Comparison of ENCODE assay signal across 27 mouse cellular contexts in genomic region chr2:101416702-101417101, GRCm38 (mm10).
DNase-seq lines count a peak whose midpoint lies in the region; ATAC-seq lines count a peak whose summit lies in the region.
"Had no signal": no experiment of that assay in that cellular context is flagged by ENCODE, and none has a peak within 500 bp of the region (broad histone marks: within the 10 kb centered on the region; RNA-seq: fewer than 3 reads in every experiment).

No protein-coding gene starts in this region.

- whole genome bisulfite sequencing in embryonic facial prominence, embryonic 14.5 days, result 72% methylated on average over 3 of the region's 3 CpGs

- DNase-seq in heart, adult 11 months, result peak; percentile 34
- DNase-seq in heart, postnatal 36 days, result no peak
- peak; percentile 30 to 33 for DNase-seq in kidney, postnatal 4 days
- DNase-seq in kidney, postnatal 10 days, result no peak
- peak; percentile 4 for DNase-seq in lung, postnatal 10 days
- DNase-seq in lung, adult 18-20 months, result no peak
- peak; percentile 1 for DNase-seq in embryonic facial prominence, embryonic 14.5 days (ENCODE audit: low spot score)
- DNase-seq: adrenal gland, adult 8-10 months; cerebellum, adult 8-10 months; cerebellum, postnatal 25 days; gastrocnemius, postnatal 25 days; heart, adult 18-20 months; heart, postnatal 4 days; kidney, postnatal 14 days; right cerebral cortex, postnatal 4 days; thymus, adult 2 months; thymus, postnatal 4 days had no signal

- H3K27ac ChIP-seq in embryonic facial prominence, embryonic 14.5 days (replicated peaks; ENCODE audit: low read depth, low read length), result no peak overlapping the region
- H3K27ac ChIP-seq: embryonic facial prominence, embryonic 12.5 days; forebrain, embryonic 10.5 days; forebrain, embryonic 15.5 days; hindbrain, embryonic 13.5 days; limb, embryonic 13.5 days; midbrain, embryonic 13.5 days had no signal

- intact Hi-C loops in heart, postnatal 36 days (cut with DNase I), result no loop called here

- H3K27me3 ChIP-seq in embryonic facial prominence, embryonic 14.5 days (replicated peaks; ENCODE audit: control insufficient read depth, insufficient read depth, low read length), result no peaks in the 10 kb centered on the region
- H3K27me3 ChIP-seq: embryonic facial prominence, embryonic 12.5 days; forebrain, embryonic 15.5 days; hindbrain, embryonic 13.5 days; limb, embryonic 13.5 days; midbrain, embryonic 13.5 days had no signal

- H3K4me3 ChIP-seq in embryonic facial prominence, embryonic 14.5 days (ENCODE audit: low read depth, low read length), result no peak overlapping the region
- H3K4me3 ChIP-seq: embryonic facial prominence, embryonic 12.5 days; forebrain, embryonic 10.5 days; forebrain, embryonic 15.5 days; hindbrain, embryonic 13.5 days; limb, embryonic 13.5 days; midbrain, embryonic 13.5 days had no signal

- H3K4me1 ChIP-seq in embryonic facial prominence, embryonic 14.5 days (ENCODE audit: control insufficient read depth, insufficient read depth, low read length), result no peaks in the 10 kb centered on the region
- H3K4me1 ChIP-seq: embryonic facial prominence, embryonic 12.5 days; forebrain, embryonic 10.5 days; forebrain, embryonic 15.5 days; hindbrain, embryonic 13.5 days; limb, embryonic 13.5 days had no signal

- H3K36me3 ChIP-seq in embryonic facial prominence, embryonic 14.5 days (ENCODE audit: control insufficient read depth, insufficient read depth, low read length), result no peaks in the 10 kb centered on the region
- H3K36me3 ChIP-seq: embryonic facial prominence, embryonic 12.5 days; forebrain, embryonic 10.5 days; forebrain, embryonic 15.5 days; G1E; hindbrain, embryonic 13.5 days; limb, embryonic 13.5 days; midbrain, embryonic 13.5 days had no signal

- ATAC-seq in embryonic facial prominence, embryonic 14.5 days (ENCODE audit: low read depth), result no peak
- ATAC-seq: forebrain, embryonic 15.5 days; intestine, embryonic 16.5 days; midbrain, embryonic 13.5 days had no signal

- no peak overlapping the region for H3K9ac ChIP-seq in embryonic facial prominence, embryonic 14.5 days (ENCODE audit: low read depth, low read length)
- H3K9ac ChIP-seq: embryonic facial prominence, embryonic 12.5 days; forebrain, embryonic 15.5 days; hindbrain, embryonic 13.5 days; limb, embryonic 13.5 days; midbrain, embryonic 13.5 days had no signal

- no peaks in the 10 kb centered on the region for H3K9me3 ChIP-seq in embryonic facial prominence, embryonic 14.5 days (ENCODE audit: control insufficient read depth, low read length)
- H3K9me3 ChIP-seq: embryonic facial prominence, embryonic 12.5 days; forebrain, embryonic 10.5 days; forebrain, embryonic 15.5 days; G1E; hindbrain, embryonic 13.5 days; limb, embryonic 13.5 days; midbrain, embryonic 13.5 days had no signal

- no peak overlapping the region for H3K4me2 ChIP-seq in embryonic facial prominence, embryonic 14.5 days (ENCODE audit: low read depth, low read length)
- H3K4me2 ChIP-seq: embryonic facial prominence, embryonic 12.5 days; forebrain, embryonic 15.5 days; heart, embryonic 11.5 days; hindbrain, embryonic 13.5 days; limb, embryonic 13.5 days; liver, embryonic 11.5 days; midbrain, embryonic 13.5 days had no signal

Comparison
In these comparisons a context has a peak if more than half of its experiments do, and no peak if none do; other contexts are left out.
1. DNase-seq: peak in heart, adult 11 months (single experiment), kidney, postnatal 4 days (2 of 2), lung, postnatal 10 days (single experiment) and embryonic facial prominence, embryonic 14.5 days (single experiment); none in heart, postnatal 36 days (0 of 2), kidney, postnatal 10 days (single experiment) and lung, adult 18-20 months (0 of 2).